Mouse (Mus musculus): ENCODE data around the gene Npy5r.

Gene Npy5r

GRCm38 (mm10) chr8:66687511-66688329 lies at the start of gene Npy5r:
Gene Npy5r, minus strand, starts transcription at chr8:66688128.
- DNase-seq (ENCODE audit: low spot score): peak; percentile 57

GRCm38 (mm10) chr8:66731957-66732356 lies 44.0 kb upstream of the Npy5r start:
- no peak for DNase-seq (ENCODE audit: low spot score)

- peak; percentile 4 for DNase-seq (ENCODE audit: low spot score)
Measured at GRCm38 (mm10) chr8:66729446-66729845, 41.5 kb upstream of the Npy5r start.

GRCm38 (mm10) chr8:66722835-66723234 lies 34.9 kb upstream of the Npy5r start:
- no peak for DNase-seq (ENCODE audit: low spot score)

GRCm38 (mm10) chr8:66714324-66714975 lies 26.5 kb upstream of the Npy5r start:
- no peak for DNase-seq (ENCODE audit: low spot score)

GRCm38 (mm10) chr8:66698782-66699181 lies 10.9 kb upstream of the Npy5r start:
- no peak for DNase-seq (ENCODE audit: low spot score)

- DNase-seq (ENCODE audit: low spot score): peak; percentile 25
Measured at GRCm38 (mm10) chr8:66698011-66698410, 10.1 kb upstream of the Npy5r start.

- DNase-seq (ENCODE audit: low spot score): peak; percentile 83
Measured at GRCm38 (mm10) chr8:66696970-66697843, 9.3 kb upstream of the Npy5r start, which contains the start of gene Npy1r. Gene Npy1r, plus strand, starts transcription at chr8:66697192.

- no peak for DNase-seq (ENCODE audit: low spot score)
Measured at GRCm38 (mm10) chr8:66690402-66690801, 2.5 kb upstream of the Npy5r start.

- DNase-seq (ENCODE audit: low spot score): no peak
Measured at GRCm38 (mm10) chr8:66688799-66689198, 871 bp upstream of the Npy5r start.

- DNase-seq (ENCODE audit: low spot score): no peak
Measured at GRCm38 (mm10) chr8:66688395-66688794, 467 bp upstream of the Npy5r start.

GRCm38 (mm10) chr8:66681261-66681660 lies 6.7 kb downstream of the Npy5r start:
- DNase-seq (ENCODE audit: low spot score): no peak

- no peak for DNase-seq (ENCODE audit: low spot score)
Measured at GRCm38 (mm10) chr8:66630721-66631120, 57.2 kb downstream of the Npy5r start.

Measured in embryo, embryonic 10.5 days (tissue).